Comparison of ENCODE assay signal across 8 mouse cellular contexts in the genomic region with DNA sequence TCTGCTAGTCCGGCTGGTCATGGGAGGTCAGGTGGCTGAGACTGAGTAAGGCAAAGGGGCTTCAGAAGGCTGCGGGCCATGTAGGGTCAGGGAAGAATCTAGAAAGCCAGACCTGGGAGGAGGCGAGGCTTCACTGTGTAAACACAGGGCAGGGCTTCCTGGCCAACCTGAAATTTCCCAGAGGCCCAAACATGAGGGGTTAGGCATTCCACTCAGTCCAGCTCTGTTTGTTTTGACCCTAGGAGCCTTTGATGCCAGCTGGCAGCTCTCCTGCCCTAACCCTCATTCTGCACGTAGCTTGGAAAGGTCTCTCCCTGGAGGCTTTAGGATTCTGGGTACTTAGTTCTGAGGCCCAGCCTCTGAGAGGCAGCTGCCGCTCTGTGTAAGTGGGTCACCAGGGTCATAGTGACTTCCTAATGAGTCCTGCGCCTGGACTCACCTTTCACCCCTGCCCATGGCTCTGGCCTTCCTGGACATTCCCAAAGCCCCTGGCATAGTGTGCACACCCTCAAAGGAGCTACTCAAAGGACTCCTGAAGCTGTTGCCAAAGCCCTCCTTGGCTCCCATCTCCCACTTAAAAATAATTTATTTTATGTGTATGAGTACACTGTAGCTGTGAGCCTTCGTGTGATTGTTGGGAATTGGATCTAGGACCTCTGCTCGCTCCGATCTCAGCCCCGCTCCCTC. TPM values are rescaled to one million over a fixed set of nuclear protein-coding genes. Genes with fewer than 3 reads are reported as not detected.
DNase-seq lines count a peak whose midpoint lies in the region; ATAC-seq and TF ChIP-seq lines count a peak whose summit lies in the region.

No protein-coding gene starts in this region.

- H3K79me2 ChIP-seq in myocyte (ENCODE audit: control insufficient read depth, insufficient read depth): peaks cover 23% of the 10 kb centered on the region

- WGBS in midbrain, embryonic 10.5 days: 62% methylated on average over 10 of the region's 10 CpGs
- 71% methylated on average over 10 of the region's 10 CpGs for WGBS in midbrain, embryonic 16.5 days
- 46% methylated on average over 10 of the region's 10 CpGs for WGBS in heart, embryonic 11.5 days (ENCODE audit: insufficient replicate concordance)
- WGBS in kidney, embryonic 16.5 days: 49% methylated on average over 10 of the region's 10 CpGs

- H3K36me3 ChIP-seq in midbrain, embryonic 10.5 days: peaks cover 6% of the 10 kb centered on the region
- H3K36me3 ChIP-seq in midbrain, embryonic 16.5 days (ENCODE audit: control insufficient read depth, insufficient read depth, low read length): no peaks in the 10 kb centered on the region
- no peaks in the 10 kb centered on the region for H3K36me3 ChIP-seq in heart, embryonic 11.5 days (ENCODE audit: control insufficient read depth, insufficient read depth, low read length)
- no peaks in the 10 kb centered on the region for H3K36me3 ChIP-seq in kidney, embryonic 16.5 days (ENCODE audit: insufficient read depth, low read length)
- H3K36me3 ChIP-seq in myocyte (ENCODE audit: control insufficient read depth, insufficient read depth): no peaks in the 10 kb centered on the region

- no peak for ATAC-seq in midbrain, embryonic 16.5 days
- no peak for ATAC-seq in heart, embryonic 11.5 days (replicated peaks; ENCODE audit: insufficient number of reproducible peaks, low FRiP score, low TSS enrichment)
- ATAC-seq in kidney, embryonic 16.5 days (ENCODE audit: low FRiP score, low TSS enrichment): no peak

- H3K9ac ChIP-seq in midbrain, embryonic 16.5 days (ENCODE audit: low read depth, low read length): no peak overlapping the region
- H3K9ac ChIP-seq in heart, embryonic 11.5 days (ENCODE audit: low read depth, low read length): peak overlapping the region; percentile 49; the same call in 1 of the 2 replicates
- H3K9ac ChIP-seq in kidney, embryonic 16.5 days (replicated peaks; ENCODE audit: low read length): no peak overlapping the region; the same call in 1 of the 2 replicates

- no peak for DNase-seq in midbrain, embryonic 10.5 days (ENCODE audit: low spot score)
- no peak for DNase-seq in layer of hippocampus, postnatal 14 days (ENCODE audit: low spot score in 2 of 2)
- no peak for DNase-seq in cerebellum, postnatal 14 days
- DNase-seq in left cerebral cortex, adult 8-10 months (ENCODE audit: low spot score in 2 of 2): no peak

- no peak overlapping the region for H3K4me3 ChIP-seq in midbrain, embryonic 10.5 days
- no peak overlapping the region for H3K4me3 ChIP-seq in midbrain, embryonic 16.5 days (ENCODE audit: low read depth, low read length)
- no peak overlapping the region for H3K4me3 ChIP-seq in heart, embryonic 11.5 days (ENCODE audit: low read depth, low read length)
- H3K4me3 ChIP-seq in kidney, embryonic 16.5 days (ENCODE audit: low read length): no peak overlapping the region
- H3K4me3 ChIP-seq in myocyte: no peak overlapping the region

- H3K4me1 ChIP-seq in midbrain, embryonic 10.5 days: peaks cover 38% of the 10 kb centered on the region
- peaks cover 17% of the 10 kb centered on the region for H3K4me1 ChIP-seq in midbrain, embryonic 16.5 days (ENCODE audit: control insufficient read depth, insufficient read depth, low read length)
- peaks cover 31% of the 10 kb centered on the region for H3K4me1 ChIP-seq in heart, embryonic 11.5 days (ENCODE audit: control insufficient read depth, insufficient read depth, low read length)
- peaks cover 32% of the 10 kb centered on the region for H3K4me1 ChIP-seq in kidney, embryonic 16.5 days (ENCODE audit: insufficient read depth, low read length)

- peak overlapping the region; percentile 47 for H3K27ac ChIP-seq in midbrain, embryonic 10.5 days (replicated peaks)
- H3K27ac ChIP-seq in midbrain, embryonic 16.5 days (ENCODE audit: low read length): no peak overlapping the region
- peak overlapping the region; percentile 80 for H3K27ac ChIP-seq in heart, embryonic 11.5 days (ENCODE audit: low read depth, low read length)
- H3K27ac ChIP-seq in kidney, embryonic 16.5 days (ENCODE audit: low read length): peak overlapping the region; percentile 73

- TF ChIP-seq POLR2A in myocyte (IDR thresholded peaks at IDR 0.05; ENCODE audit: insufficient read length, low read depth): no peak

- no peak overlapping the region for H3ac ChIP-seq in myocyte (ENCODE audit: control insufficient read depth, insufficient read length)

- no peak overlapping the region for H3K4me2 ChIP-seq in midbrain, embryonic 16.5 days (ENCODE audit: low read length)
- peak overlapping the region; percentile 16; the same call in 1 of the 2 replicates for H3K4me2 ChIP-seq in heart, embryonic 11.5 days
- H3K4me2 ChIP-seq in kidney, embryonic 16.5 days (replicated peaks; ENCODE audit: low read depth, low read length): no peak overlapping the region
- H3K4me2 ChIP-seq in myocyte (ENCODE audit: low read depth): peak overlapping the region; percentile 50

- no peaks in the 10 kb centered on the region for H3K9me3 ChIP-seq in midbrain, embryonic 10.5 days (replicated peaks)
- H3K9me3 ChIP-seq in midbrain, embryonic 16.5 days (replicated peaks; ENCODE audit: control insufficient read depth, low read length, poor library complexity, severe bottlenecking): no peaks in the 10 kb centered on the region
- no peaks in the 10 kb centered on the region for H3K9me3 ChIP-seq in heart, embryonic 11.5 days (replicated peaks; ENCODE audit: control insufficient read depth, low read length)
- H3K9me3 ChIP-seq in kidney, embryonic 16.5 days (ENCODE audit: low read length): no peaks in the 10 kb centered on the region

- no peaks in the 10 kb centered on the region for H3K27me3 ChIP-seq in midbrain, embryonic 10.5 days (ENCODE audit: low read depth, poor library complexity, severe bottlenecking)
- no peaks in the 10 kb centered on the region for H3K27me3 ChIP-seq in midbrain, embryonic 16.5 days (ENCODE audit: control insufficient read depth, insufficient read depth, low read depth, low read length)
- H3K27me3 ChIP-seq in heart, embryonic 11.5 days (ENCODE audit: control insufficient read depth, insufficient read depth, low read length): no peaks in the 10 kb centered on the region
- H3K27me3 ChIP-seq in kidney, embryonic 16.5 days (ENCODE audit: insufficient read depth, low read length): no peaks in the 10 kb centered on the region
- H3K27me3 ChIP-seq in myocyte (ENCODE audit: control insufficient read depth, insufficient read depth, insufficient read length): no peaks in the 10 kb centered on the region

TF ChIP-seq in myocyte, 11 proteins besides CTCF, POLR2A, EP300 and RAD21 (continues in another document):
- TF ChIP-seq TCF12 (IDR thresholded peaks at IDR 0.05; ENCODE audit: insufficient read depth, poor library complexity, severe bottlenecking): no peak
- no peak for TF ChIP-seq CEBPB (IDR thresholded peaks at IDR 0.05; ENCODE audit: insufficient read depth, poor library complexity, severe bottlenecking)
- TF ChIP-seq MYOD1 (IDR thresholded peaks at IDR 0.05; ENCODE audit: control insufficient read depth in 1 of 3, insufficient read length in 2 of 3, low read depth in 2 of 3): no peak

RNA-seq across cellular contexts. Expression of a gene that starts 2.7 kb away (rescaled TPM):
- polyA plus RNA-seq in midbrain, embryonic 10.5 days (2016; fragmentation: Nextera tagmentation; extraction: Ambion mirVana): 607 and 655 TPM in 2 replicates
- 844 and 915 TPM in 2 replicates for polyA plus RNA-seq in midbrain, embryonic 16.5 days (2015; fragmentation: Nextera tagmentation; extraction: Ambion mirVana)
- polyA plus RNA-seq in heart, embryonic 11.5 days (2014; fragmentation: Nextera tagmentation; extraction: Ambion mirVana): 1,233 and 1,252 TPM in 2 replicates
- 954 and 1,048 TPM in 2 replicates for polyA plus RNA-seq in kidney, embryonic 16.5 days (2015; fragmentation: Nextera tagmentation; extraction: Ambion mirVana)
- polyA plus RNA-seq in myocyte (2012; fragmentation: generic; extraction: Trizol): 1,268 TPM
- 100 to 1,000 TPM; 695 to 807 TPM for total RNA-seq in layer of hippocampus, postnatal 14 days (2021)
- 100 to 1,000 TPM; 545 to 609 (median 570) TPM for total RNA-seq in left cerebral cortex, adult 8-10 months (2022)

RNA-seq across cellular contexts. Expression of a gene that starts 12.8 kb away (rescaled TPM):
- 0.98 and 1.0 TPM in 2 replicates for polyA plus RNA-seq in midbrain, embryonic 10.5 days (2016; fragmentation: Nextera tagmentation; extraction: Ambion mirVana)
- 1.6 and 1.8 TPM in 2 replicates for polyA plus RNA-seq in midbrain, embryonic 16.5 days (2015; fragmentation: Nextera tagmentation; extraction: Ambion mirVana)
- polyA plus RNA-seq in heart, embryonic 11.5 days (2014; fragmentation: Nextera tagmentation; extraction: Ambion mirVana): 0.40 and 1.0 TPM in 2 replicates
- 0.75 and 0.81 TPM in 2 replicates for polyA plus RNA-seq in kidney, embryonic 16.5 days (2015; fragmentation: Nextera tagmentation; extraction: Ambion mirVana)
- polyA plus RNA-seq in myocyte (2012; fragmentation: generic; extraction: Trizol): 0.71 TPM
- 1 to 10 TPM; 1.7 to 1.9 TPM for total RNA-seq in layer of hippocampus, postnatal 14 days (2021)
- 1 to 10 TPM; 2.2 to 3.6 (median 3.2) TPM for total RNA-seq in left cerebral cortex, adult 8-10 months (2022)

RNA-seq across cellular contexts. Expression of a gene that starts 14.8 kb away (rescaled TPM):
- polyA plus RNA-seq in midbrain, embryonic 10.5 days (2016; fragmentation: Nextera tagmentation; extraction: Ambion mirVana): 0.05 TPM in 2 replicates
- polyA plus RNA-seq in midbrain, embryonic 16.5 days (2015; fragmentation: Nextera tagmentation; extraction: Ambion mirVana): 0.87 and 0.89 TPM in 2 replicates
- 0.13 and 0.14 TPM in 2 replicates for polyA plus RNA-seq in heart, embryonic 11.5 days (2014; fragmentation: Nextera tagmentation; extraction: Ambion mirVana)
- 0.05 and 0.12 TPM in 2 replicates for polyA plus RNA-seq in kidney, embryonic 16.5 days (2015; fragmentation: Nextera tagmentation; extraction: Ambion mirVana)
- 0.35 TPM for polyA plus RNA-seq in myocyte (2012; fragmentation: generic; extraction: Trizol)
- 10 to 100 TPM; 89.2 to 96.6 TPM for total RNA-seq in layer of hippocampus, postnatal 14 days (2021)
- 100 to 1,000 TPM; 162 to 182 (median 166) TPM for total RNA-seq in left cerebral cortex, adult 8-10 months (2022)

RNA-seq across cellular contexts. Expression of a gene that starts 19.6 kb away (rescaled TPM):
- 223 and 270 TPM in 2 replicates for polyA plus RNA-seq in midbrain, embryonic 10.5 days (2016; fragmentation: Nextera tagmentation; extraction: Ambion mirVana)
- 73.1 and 81.9 TPM in 2 replicates for polyA plus RNA-seq in midbrain, embryonic 16.5 days (2015; fragmentation: Nextera tagmentation; extraction: Ambion mirVana)
- polyA plus RNA-seq in heart, embryonic 11.5 days (2014; fragmentation: Nextera tagmentation; extraction: Ambion mirVana): 159 and 164 TPM in 2 replicates
- polyA plus RNA-seq in kidney, embryonic 16.5 days (2015; fragmentation: Nextera tagmentation; extraction: Ambion mirVana): 81.2 and 92.3 TPM in 2 replicates
- polyA plus RNA-seq in myocyte (2012; fragmentation: generic; extraction: Trizol): 299 TPM
- total RNA-seq in layer of hippocampus, postnatal 14 days (2021): 10 to 100 TPM; 60.9 to 68.5 TPM
- 10 to 100 TPM; 65.7 to 72.5 (median 70.4) TPM for total RNA-seq in left cerebral cortex, adult 8-10 months (2022)

RNA-seq across cellular contexts. Expression of a gene that starts 32.4 kb away (rescaled TPM):
- 68.3 and 74.9 TPM in 2 replicates for polyA plus RNA-seq in midbrain, embryonic 10.5 days (2016; fragmentation: Nextera tagmentation; extraction: Ambion mirVana)
- 96.1 and 107 TPM in 2 replicates for polyA plus RNA-seq in midbrain, embryonic 16.5 days (2015; fragmentation: Nextera tagmentation; extraction: Ambion mirVana)
- 47.4 and 48.6 TPM in 2 replicates for polyA plus RNA-seq in heart, embryonic 11.5 days (2014; fragmentation: Nextera tagmentation; extraction: Ambion mirVana)
- 84.2 and 87.0 TPM in 2 replicates for polyA plus RNA-seq in kidney, embryonic 16.5 days (2015; fragmentation: Nextera tagmentation; extraction: Ambion mirVana)
- polyA plus RNA-seq in myocyte (2012; fragmentation: generic; extraction: Trizol): 80.2 TPM
- 10 to 100 TPM; 72.3 to 73.2 TPM for total RNA-seq in layer of hippocampus, postnatal 14 days (2021)
- total RNA-seq in left cerebral cortex, adult 8-10 months (2022): 10 to 100 TPM; 65.1 to 74.5 (median 69.8) TPM

Comparison
In these comparisons a context has a peak if more than half of its experiments do, and no peak if none do; other contexts are left out.
1. H3K4me2 ChIP-seq: peak in heart, embryonic 11.5 days (single experiment) and myocyte (single experiment); none in midbrain, embryonic 16.5 days (single experiment) and kidney, embryonic 16.5 days (single experiment).